Mouse (Mus musculus) small intestine, adult 10 weeks (tissue): ENCODE results near the gene Abi3. TPM values are rescaled to one million over a fixed set of nuclear protein-coding genes. Genes with fewer than 3 reads are reported as not detected.

ENCODE experiments used
- polyA plus RNA-seq: library from polyadenylated mRNA; stranded (reverse); fragments of 350-450 nt; fragmentation: Illumina TruSeq; extraction: RNeasy Lipid Tissue Mini Kit (QIAGEN cat#74804); gene quantifications from one replicate; pipeline ENCODE4 v1.2.3, GENCODE M21; 2014; ENCODE audit warnings: low replicate concordance

Gene Abi3
- polyA plus RNA-seq, result not detected

GRCm38 (mm10) chr11:95842074-95842681 lies at the start of gene Abi3:
Abi3 (minus strand) TSS chr11:95842476.

GRCm38 (mm10) chr11:95837059-95837458 lies 5.2 kb downstream of the Abi3 start, which contains the start of gene Gngt2:
Gngt2 (plus strand) TSS chr11:95837216.

GRCm38 (mm10) chr11:95824071-95824876 lies 18.0 kb downstream of the Abi3 start, which contains the start of gene Phospho1:
Phospho1 (plus strand) TSS chr11:95824499.

Other genes with a start within 250 kb of the Abi3 start
- gene Phb, start 175.5 kb downstream of the Abi3 start, polyA plus RNA-seq, result 4.0 TPM
- gene Zfp652, start 129.8 kb downstream of the Abi3 start, polyA plus RNA-seq, result 15.7 TPM
- 0.11 TPM for gene B130006D01Rik, start 118.9 kb downstream of the Abi3 start, polyA plus RNA-seq
- gene Phospho1, start 18.0 kb downstream of the Abi3 start, polyA plus RNA-seq, result 2.9 TPM
- gene Gngt2, start 5.3 kb downstream of the Abi3 start, polyA plus RNA-seq, result 1.6 TPM
- 312 TPM for gene B4galnt2, start 72.4 kb upstream of the Abi3 start, polyA plus RNA-seq
- gene Igf2bp1, start 163.5 kb upstream of the Abi3 start, polyA plus RNA-seq, result not detected
- gene Gip, start 182.1 kb upstream of the Abi3 start, polyA plus RNA-seq, result not detected
- 16.2 TPM for gene Snf8, start 192.4 kb upstream of the Abi3 start, polyA plus RNA-seq
- gene Ube2z, start 222.9 kb upstream of the Abi3 start, polyA plus RNA-seq, result 16.7 TPM
- 2.2 TPM for gene Atp5g1, start 233.2 kb upstream of the Abi3 start, polyA plus RNA-seq